Mouse (Mus musculus): ENCODE data around the gene Asb17.

The Asb17 gene

GRCm38 (mm10) chr3:153888141-153888540, 44.1 kb downstream of the Asb17 start:
- no peak for DNase-seq (ENCODE audit: extremely low read depth, insufficient read length, low spot score)

- no peak for DNase-seq (ENCODE audit: extremely low read depth, insufficient read length, low spot score)
Observed at GRCm38 (mm10) chr3:153889188-153889781, 45.3 kb downstream of the Asb17 start.

GRCm38 (mm10) chr3:153895454-153895853, 51.4 kb downstream of the Asb17 start:
- DNase-seq (ENCODE audit: extremely low read depth, insufficient read length, low spot score), result no peak

- no peak for DNase-seq (ENCODE audit: extremely low read depth, insufficient read length, low spot score)
Observed at GRCm38 (mm10) chr3:153897216-153897615, 53.2 kb downstream of the Asb17 start.

GRCm38 (mm10) chr3:153901904-153902303, 57.9 kb downstream of the Asb17 start:
- DNase-seq (ENCODE audit: extremely low read depth, insufficient read length, low spot score), result no peak

- no peak for DNase-seq (ENCODE audit: extremely low read depth, insufficient read length, low spot score)
Observed at GRCm38 (mm10) chr3:153902595-153902994, 58.6 kb downstream of the Asb17 start.

GRCm38 (mm10) chr3:153904586-153904985, 60.6 kb downstream of the Asb17 start:
- peak; percentile 41 for DNase-seq (ENCODE audit: extremely low read depth, insufficient read length, low spot score)
